Mouse (Mus musculus) lung, postnatal 36 days (tissue): ENCODE data around the gene Hapln3.

Source experiments
- DNase-seq: peaks from one replicate; pipeline ENCODE4 v3.0.0; 2022; ENCODE audit warnings: mixed read lengths

The Hapln3 gene

GRCm38 (mm10) chr7:79068231-79068630 lies 62.6 kb downstream of the Hapln3 start:
- DNase-seq, result no peak

- no peak for DNase-seq
Measured at GRCm38 (mm10) chr7:79067466-79067865, 63.4 kb downstream of the Hapln3 start.
